Mouse (Mus musculus): ENCODE measurements around the gene Nfia. TPM values are rescaled to one million over a fixed set of nuclear protein-coding genes. Genes with fewer than 3 reads are reported as not detected.

The Nfia gene
- 0.02 TPM in 1 of 2 replicates, not detected in the other for polyA plus RNA-seq (2012; ENCODE audit: insufficient read depth, low replicate concordance)

DNA sequence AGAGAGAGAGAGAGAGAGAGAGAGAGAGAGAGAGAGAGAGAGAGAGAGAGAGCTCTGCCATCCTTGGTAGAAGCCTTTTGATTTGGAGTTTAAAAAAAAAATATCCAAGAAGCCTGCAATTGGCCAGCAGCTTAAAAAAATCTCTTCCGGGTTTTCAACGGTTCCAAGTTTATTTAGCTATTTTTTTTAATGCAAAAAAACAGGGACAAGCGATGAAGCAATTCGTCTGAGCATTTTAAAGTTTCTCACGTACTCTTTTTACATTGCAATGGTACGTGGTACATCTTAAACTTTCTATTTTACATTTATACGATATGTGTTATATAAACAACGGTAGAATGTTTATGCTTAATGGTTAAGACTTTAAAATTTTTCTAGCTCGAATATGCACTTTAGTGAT is at the start of gene Nfia:
TSS of gene Nfia (plus strand) at position 94 of the 400 bp plus-strand sequence.
- H3K9me3 ChIP-seq: no peaks in the 10 kb centered on the region
- no peaks in the 10 kb centered on the region for H3K36me3 ChIP-seq (replicated peaks; ENCODE audit: low read length)
- TF ChIP-seq FLI1 (IDR thresholded peaks at IDR 0.05; ENCODE audit: low read length) (no peak), GATA1 (IDR thresholded peaks at IDR 0.05; ENCODE audit: borderline replicate concordance, low read length) (no peak)
- H3K4me3 ChIP-seq (replicated peaks): peak within 1 kb of the TSS; percentile 93
- H3K4me1 ChIP-seq: peaks cover 44% of the 10 kb centered on the region
- peaks cover 29% of the 10 kb centered on the region for H3K27me3 ChIP-seq (replicated peaks)

DNA sequence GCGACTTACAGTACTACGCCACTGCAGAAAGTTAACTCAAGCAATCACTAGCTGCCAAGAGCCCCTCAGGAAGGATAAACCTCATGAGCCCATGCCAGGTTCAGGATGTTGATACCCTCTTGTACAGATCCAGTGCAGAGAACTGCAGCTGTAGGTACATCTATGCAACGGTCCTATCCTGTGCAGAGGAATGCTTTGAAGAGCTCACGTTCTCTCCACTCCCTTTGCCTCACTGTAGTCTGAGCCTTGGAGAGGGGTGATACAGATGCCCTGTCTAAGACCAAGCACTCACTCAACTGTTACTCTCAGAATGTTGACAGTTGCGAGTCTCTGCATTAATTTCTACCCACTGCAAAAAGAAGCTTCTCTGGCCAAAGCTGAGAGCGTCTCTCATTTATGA is 49.2 kb upstream of the Nfia start:
- H3K27me3 ChIP-seq (replicated peaks): no peaks in the 10 kb centered on the region
- H3K36me3 ChIP-seq (replicated peaks; ENCODE audit: low read length): no peaks in the 10 kb centered on the region
- no peaks in the 10 kb centered on the region for H3K9me3 ChIP-seq
- no peak overlapping the region for H3K4me3 ChIP-seq (replicated peaks)
- peaks cover 2% of the 10 kb centered on the region for H3K4me1 ChIP-seq
- TF ChIP-seq FLI1 (IDR thresholded peaks at IDR 0.05; ENCODE audit: low read length): no peak
- no peak for TF ChIP-seq GATA1 (IDR thresholded peaks at IDR 0.05; ENCODE audit: borderline replicate concordance, low read length)

DNA sequence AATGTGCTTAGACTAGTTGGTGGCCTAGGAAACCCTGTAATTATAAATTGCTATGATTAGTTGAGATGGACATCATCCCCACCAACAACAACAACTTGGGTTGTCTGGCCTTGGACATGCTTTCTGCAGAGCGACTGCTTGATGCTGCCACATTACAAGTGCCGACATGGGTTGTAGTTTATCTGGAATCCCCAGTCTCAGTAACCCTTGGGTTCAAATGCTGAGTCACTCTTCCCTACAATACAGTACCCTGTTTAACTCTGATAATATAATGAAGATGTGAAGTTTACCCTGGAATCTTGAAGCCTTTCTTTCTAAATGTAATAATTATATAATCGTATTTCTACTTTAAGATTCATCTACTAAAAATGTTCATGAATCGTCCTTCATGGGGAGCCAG is 44.0 kb upstream of the Nfia start:
- Histone ChIP-seq H3K36me3 (replicated peaks; ENCODE audit: low read length) (no peaks in the 10 kb centered on the region), H3K4me1 (peaks cover 5% of the 10 kb centered on the region), H3K4me3 (replicated peaks) (no peak overlapping the region), H3K9me3 (no peaks in the 10 kb centered on the region), H3K27me3 (replicated peaks) (no peaks in the 10 kb centered on the region)
- TF ChIP-seq GATA1 (IDR thresholded peaks at IDR 0.05; ENCODE audit: borderline replicate concordance, low read length) (no peak), FLI1 (IDR thresholded peaks at IDR 0.05; ENCODE audit: low read length) (no peak)

DNA sequence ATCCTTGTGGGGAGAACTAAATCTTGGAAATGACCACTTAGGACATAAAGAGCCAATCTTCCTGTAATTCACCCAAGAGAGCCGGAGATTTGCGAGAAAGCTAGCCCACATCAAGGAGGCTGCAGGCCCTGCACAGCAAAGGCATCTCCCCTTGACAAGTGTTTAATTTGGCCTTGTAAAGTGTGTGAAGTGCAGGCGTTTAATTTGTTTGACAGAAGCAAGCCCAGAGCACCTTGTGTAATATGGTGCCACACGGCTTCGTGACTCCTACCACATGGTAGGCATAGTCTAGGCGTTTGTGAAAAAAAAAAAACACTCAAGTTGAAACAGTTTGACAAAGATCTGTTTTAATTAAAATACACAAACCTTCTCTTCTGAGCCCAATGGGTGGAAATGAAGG is 42.5 kb upstream of the Nfia start:
- Histone ChIP-seq H3K9me3 (no peaks in the 10 kb centered on the region), H3K4me1 (peaks cover 5% of the 10 kb centered on the region), H3K27me3 (replicated peaks) (no peaks in the 10 kb centered on the region), H3K36me3 (replicated peaks; ENCODE audit: low read length) (no peaks in the 10 kb centered on the region), H3K4me3 (replicated peaks) (no peak overlapping the region)
- no peak for TF ChIP-seq FLI1 (IDR thresholded peaks at IDR 0.05; ENCODE audit: low read length)
- no peak for TF ChIP-seq GATA1 (IDR thresholded peaks at IDR 0.05; ENCODE audit: borderline replicate concordance, low read length)

DNA sequence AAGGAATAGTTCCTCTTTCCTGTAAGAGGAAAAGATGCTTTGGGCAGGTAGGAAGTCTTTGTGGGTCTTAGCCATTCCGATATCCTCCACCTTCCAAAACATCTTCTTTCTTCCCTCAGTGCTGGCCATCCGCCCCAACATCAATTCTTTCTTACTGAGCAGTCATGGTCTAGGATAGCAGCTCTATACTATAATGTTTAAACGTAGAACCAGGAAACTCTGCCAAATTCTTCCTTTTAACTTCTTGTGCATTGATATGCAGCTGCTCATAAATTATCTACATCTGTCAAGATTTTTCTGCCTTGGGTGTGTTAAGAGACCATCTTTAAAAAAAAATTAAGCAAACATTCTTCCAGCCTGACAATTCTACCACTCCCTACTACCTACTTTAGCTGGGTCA is 42.1 kb upstream of the Nfia start:
- H3K36me3 ChIP-seq (replicated peaks; ENCODE audit: low read length): no peaks in the 10 kb centered on the region
- H3K4me3 ChIP-seq (replicated peaks): no peak overlapping the region
- TF ChIP-seq FLI1 (IDR thresholded peaks at IDR 0.05; ENCODE audit: low read length) (no peak), GATA1 (IDR thresholded peaks at IDR 0.05; ENCODE audit: borderline replicate concordance, low read length) (no peak)
- no peaks in the 10 kb centered on the region for H3K9me3 ChIP-seq
- H3K4me1 ChIP-seq: peaks cover 5% of the 10 kb centered on the region
- H3K27me3 ChIP-seq (replicated peaks): no peaks in the 10 kb centered on the region

DNA sequence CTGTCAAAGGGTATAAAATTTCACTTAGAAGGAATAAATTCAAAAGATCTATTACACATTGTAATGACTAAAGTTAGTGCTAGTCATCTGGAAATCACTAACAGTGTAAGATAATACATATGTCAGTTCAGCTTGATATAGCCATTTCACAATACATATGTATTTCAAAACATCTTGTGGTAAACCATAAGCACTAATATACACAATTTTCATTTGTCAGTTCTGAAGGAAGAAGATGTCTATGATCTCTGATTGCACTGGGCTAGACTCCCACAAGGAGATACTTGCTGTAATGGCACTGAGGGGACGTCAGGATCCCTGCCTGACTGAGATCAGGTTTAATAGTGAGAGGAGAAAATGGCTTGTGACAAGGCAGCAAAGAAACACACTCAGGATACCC is 39.1 kb upstream of the Nfia start:
- Histone ChIP-seq H3K27me3 (replicated peaks) (no peaks in the 10 kb centered on the region), H3K4me3 (replicated peaks) (no peak overlapping the region), H3K9me3 (no peaks in the 10 kb centered on the region), H3K36me3 (replicated peaks; ENCODE audit: low read length) (no peaks in the 10 kb centered on the region), H3K4me1 (peaks cover 2% of the 10 kb centered on the region)
- TF ChIP-seq GATA1 (IDR thresholded peaks at IDR 0.05; ENCODE audit: borderline replicate concordance, low read length): no peak
- no peak for TF ChIP-seq FLI1 (IDR thresholded peaks at IDR 0.05; ENCODE audit: low read length)

DNA sequence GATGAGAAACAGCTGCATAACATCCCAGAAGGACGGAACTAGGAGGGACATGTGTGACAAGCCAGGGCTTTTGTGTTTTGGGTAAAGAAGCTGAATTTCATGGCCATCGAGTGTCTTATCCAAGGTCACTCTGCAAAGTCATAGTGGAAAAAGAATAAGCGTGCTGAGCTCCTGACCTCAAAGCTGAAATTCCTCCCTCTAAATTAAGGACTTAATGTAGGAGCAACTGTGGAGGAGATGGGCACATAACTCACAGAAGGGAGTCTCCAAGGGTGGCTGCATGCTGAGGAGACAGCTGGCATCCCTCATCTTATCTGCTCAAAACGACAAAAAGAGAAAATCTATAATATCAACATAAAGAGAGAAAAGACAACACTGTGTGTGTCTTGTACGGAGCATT is 28.6 kb upstream of the Nfia start:
- TF ChIP-seq GATA1 (IDR thresholded peaks at IDR 0.05; ENCODE audit: borderline replicate concordance, low read length) (no peak), FLI1 (IDR thresholded peaks at IDR 0.05; ENCODE audit: low read length) (no peak)
- Histone ChIP-seq H3K27me3 (replicated peaks) (peaks cover 27% of the 10 kb centered on the region), H3K4me1 (peaks cover 13% of the 10 kb centered on the region), H3K9me3 (no peaks in the 10 kb centered on the region), H3K36me3 (replicated peaks; ENCODE audit: low read length) (no peaks in the 10 kb centered on the region), H3K4me3 (replicated peaks) (no peak overlapping the region)

DNA sequence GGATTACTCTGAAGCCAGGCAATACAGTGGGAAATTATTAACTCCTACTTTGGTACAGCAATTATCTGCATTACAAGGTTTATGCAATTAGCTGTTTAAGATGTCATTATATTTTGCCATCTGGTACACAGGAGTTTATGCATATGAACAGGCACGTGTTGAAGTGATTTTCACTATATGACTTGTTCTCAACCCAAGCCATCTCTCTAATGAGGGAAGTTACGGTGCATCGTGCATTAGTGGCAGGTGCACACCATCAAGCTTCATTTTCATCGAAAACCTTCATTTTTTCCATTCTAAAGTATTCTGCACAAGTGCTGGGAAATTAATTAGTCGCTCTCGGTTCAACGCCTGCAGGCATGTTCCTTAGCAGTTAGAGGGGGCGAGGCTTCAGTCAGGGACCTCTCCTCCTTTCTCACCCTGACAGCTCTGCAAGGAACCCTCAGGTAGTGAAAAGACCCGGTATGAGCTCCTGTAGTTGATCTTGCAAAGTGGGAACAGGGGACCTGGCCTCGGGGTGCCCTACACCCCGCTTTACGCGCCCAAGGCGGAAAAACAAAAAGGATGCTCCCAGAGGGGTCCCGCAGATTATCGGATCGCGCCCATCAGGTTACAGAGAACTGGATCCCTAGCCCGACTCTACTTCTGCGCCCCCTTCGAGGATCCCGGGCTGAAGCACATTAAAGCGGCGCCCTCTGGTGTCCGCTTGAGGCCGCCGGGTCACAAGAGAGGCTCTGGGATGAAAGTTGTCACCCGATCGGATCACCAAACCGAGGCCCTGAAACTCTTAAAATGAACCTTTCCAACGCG is 27.0 kb upstream of the Nfia start:
- Histone ChIP-seq H3K9me3 (no peaks in the 10 kb centered on the region), H3K4me1 (peaks cover 16% of the 10 kb centered on the region), H3K36me3 (replicated peaks; ENCODE audit: low read length) (no peaks in the 10 kb centered on the region), H3K27me3 (replicated peaks) (peaks cover 31% of the 10 kb centered on the region), H3K4me3 (replicated peaks) (peak overlapping the region; percentile 89)
- TF ChIP-seq GATA1 (IDR thresholded peaks at IDR 0.05; ENCODE audit: borderline replicate concordance, low read length) (no peak), FLI1 (IDR thresholded peaks at IDR 0.05; ENCODE audit: low read length) (no peak)

DNA sequence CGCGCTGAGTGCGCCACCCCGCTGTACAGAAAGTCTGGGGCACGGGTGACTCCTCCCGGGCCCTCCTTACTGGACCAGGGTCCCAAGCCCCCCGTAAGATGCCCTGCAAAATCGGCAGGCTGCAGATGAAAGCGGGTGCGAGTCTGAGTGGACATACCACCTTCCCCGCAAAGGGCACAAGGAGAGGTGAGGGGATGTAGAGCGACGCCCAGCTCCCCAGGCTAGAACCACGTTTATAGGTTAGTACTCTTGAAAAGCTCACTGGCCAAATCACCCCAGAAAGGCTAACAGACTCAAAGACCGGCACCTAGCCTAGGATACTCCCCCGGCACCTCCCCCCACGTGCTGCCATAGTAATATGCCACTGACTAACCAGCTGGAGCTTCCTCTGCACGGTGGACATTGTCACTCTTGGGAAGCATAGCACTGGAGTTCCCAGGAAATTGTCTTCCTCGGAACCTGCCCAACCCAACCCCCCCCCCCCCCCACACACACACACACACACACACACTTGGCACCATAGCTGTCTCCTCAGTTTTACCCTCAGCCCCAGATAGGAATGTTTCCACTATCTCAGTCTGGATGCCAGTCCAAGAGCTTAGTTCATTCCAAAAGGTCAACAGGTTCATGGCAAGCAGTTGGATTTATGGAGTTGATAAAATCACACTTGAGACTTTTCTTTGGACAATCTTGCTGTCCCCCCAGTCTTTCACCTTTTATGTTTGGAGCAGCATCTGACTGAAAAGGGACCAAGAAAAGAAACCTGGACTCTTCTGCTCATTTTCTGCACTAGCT is 26.2 kb upstream of the Nfia start:
- TF ChIP-seq FLI1 (IDR thresholded peaks at IDR 0.05; ENCODE audit: low read length): no peak
- no peak for TF ChIP-seq GATA1 (IDR thresholded peaks at IDR 0.05; ENCODE audit: borderline replicate concordance, low read length)
- peaks cover 31% of the 10 kb centered on the region for H3K27me3 ChIP-seq (replicated peaks)
- no peaks in the 10 kb centered on the region for H3K36me3 ChIP-seq (replicated peaks; ENCODE audit: low read length)
- peaks cover 23% of the 10 kb centered on the region for H3K4me1 ChIP-seq
- H3K9me3 ChIP-seq: no peaks in the 10 kb centered on the region
- H3K4me3 ChIP-seq (replicated peaks): peak overlapping the region; percentile 89

DNA sequence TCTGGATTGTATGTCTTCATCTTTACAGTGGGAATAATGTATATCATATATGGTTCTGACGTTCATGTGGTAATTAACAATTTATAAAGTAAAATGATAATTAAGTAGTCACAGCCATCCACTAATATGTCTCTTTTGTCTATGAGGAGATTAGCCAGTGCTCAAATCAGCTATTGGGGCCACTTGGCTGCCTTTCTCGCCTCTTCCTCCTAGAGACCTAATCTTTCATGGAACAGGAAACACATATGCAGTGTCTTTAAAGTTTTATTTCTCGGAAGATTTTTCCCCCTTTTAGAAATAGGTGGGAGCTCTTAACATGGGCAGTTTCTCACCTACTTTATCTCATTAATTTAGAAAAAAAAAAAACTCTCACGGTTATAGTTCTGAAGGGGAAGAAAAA is 22.1 kb upstream of the Nfia start:
- no peak for TF ChIP-seq FLI1 (IDR thresholded peaks at IDR 0.05; ENCODE audit: low read length)
- TF ChIP-seq GATA1 (IDR thresholded peaks at IDR 0.05; ENCODE audit: borderline replicate concordance, low read length): no peak
- Histone ChIP-seq H3K36me3 (replicated peaks; ENCODE audit: low read length) (no peaks in the 10 kb centered on the region), H3K4me3 (replicated peaks) (no peak overlapping the region), H3K9me3 (no peaks in the 10 kb centered on the region), H3K27me3 (replicated peaks) (peaks cover 35% of the 10 kb centered on the region), H3K4me1 (peaks cover 42% of the 10 kb centered on the region)
